Mouse (Mus musculus) fat pad, adult 2 months (tissue): ENCODE measurements at regions not wholly inside any gene's neighbourhood (a gene's known extent, or its start where the extent isn't known, plus 50 kb on each side); places are given as distances from the start of the nearest gene placed in this dataset.

ENCODE experiments used
- DNase-seq: peaks from one replicate; pipeline ENCODE4 v3.0.0-alpha.2; 2011; ENCODE audit warnings: low read depth, low spot score; ENCODE audit errors: extremely low read depth

GRCm38 (mm10) chr14:25313693-25314240 is 145.2 kb upstream of the Zmiz1 start:
- DNase-seq, result no peak

- no peak for DNase-seq
These were observed 142.5 kb upstream of the Zmiz1 start for GRCm38 (mm10) chr14:25316491-25316890.

- DNase-seq, result no peak
These were observed 141.1 kb upstream of the Zmiz1 start for GRCm38 (mm10) chr14:25317680-25318471.

GRCm38 (mm10) chr14:25318909-25319308 is 140.1 kb upstream of the Zmiz1 start:
- DNase-seq, result no peak

GRCm38 (mm10) chr14:25320141-25320540 is 138.8 kb upstream of the Zmiz1 start:
- no peak for DNase-seq

GRCm38 (mm10) chr14:25323542-25324484 is 135.2 kb upstream of the Zmiz1 start:
- no peak for DNase-seq

- DNase-seq, result no peak
These were observed 133.1 kb upstream of the Zmiz1 start for GRCm38 (mm10) chr14:25325887-25326286.

- no peak for DNase-seq
These were observed 130.8 kb upstream of the Zmiz1 start for GRCm38 (mm10) chr14:25328230-25328629.

- no peak for DNase-seq
These were observed 124.8 kb upstream of the Zmiz1 start for GRCm38 (mm10) chr14:25334186-25334585.

GRCm38 (mm10) chr14:25336875-25337274 is 122.1 kb upstream of the Zmiz1 start:
- DNase-seq, result no peak

- no peak for DNase-seq
These were observed 120.5 kb upstream of the Zmiz1 start for GRCm38 (mm10) chr14:25338404-25339051.

GRCm38 (mm10) chr14:25340845-25341244 is 118.1 kb upstream of the Zmiz1 start:
- no peak for DNase-seq

GRCm38 (mm10) chr14:25341848-25342427 is 117.0 kb upstream of the Zmiz1 start:
- no peak for DNase-seq

- no peak for DNase-seq
These were observed 116.0 kb upstream of the Zmiz1 start for GRCm38 (mm10) chr14:25342865-25343565.

GRCm38 (mm10) chr14:25345995-25346394 is 113.0 kb upstream of the Zmiz1 start:
- DNase-seq, result no peak

- DNase-seq, result no peak
These were observed 112.0 kb upstream of the Zmiz1 start for GRCm38 (mm10) chr14:25346813-25347610.

- no peak for DNase-seq
These were observed 108.6 kb upstream of the Zmiz1 start for GRCm38 (mm10) chr14:25350282-25350964.

GRCm38 (mm10) chr14:25353804-25354203 is 105.2 kb upstream of the Zmiz1 start:
- no peak for DNase-seq
